Mouse (Mus musculus) limb, embryonic 14.5 days (tissue): ENCODE measurements around the gene Tmem8. TPM values are rescaled to one million over a fixed set of nuclear protein-coding genes. Genes with fewer than 3 reads are reported as not detected.
A peak's percentile ranks its signal among the peaks of the same experiment; 100 is the strongest.

Experiments
- ATAC-seq: fragments of 200-750 bp; cut with Nextera tagmentation; 2 replicates; pipeline ENCODE4 v1.8.0; 2017; ENCODE audit warnings: low read depth, moderate number of reproducible peaks, moderate TSS enrichment; ENCODE audit not compliant: low FRiP score
- DNase-seq: peaks from one replicate; pipeline ENCODE4 v3.0.0-alpha.2; 2015; ENCODE audit warnings: low spot score
- H3K27ac ChIP-seq: fragments of 300-500 bp; sonication (generic); replicated peaks from 2 replicates; pipeline ENCODE4 v1.5.1; 2014; ENCODE audit warnings: low read depth, mild to moderate bottlenecking, low read length, moderate library complexity, mixed read lengths
- H3K27me3 ChIP-seq: fragments of 300-500 bp; sonication (generic); 2 replicates; pipeline ENCODE4 v1.6.1; 2014; ENCODE audit warnings: low read length, mixed read lengths; ENCODE audit not compliant: control insufficient read depth, insufficient read depth
- H3K36me3 ChIP-seq: fragments of 300-500 bp; sonication (generic); 2 replicates; pipeline ENCODE4 v1.6.1; 2014; ENCODE audit warnings: mild to moderate bottlenecking, low read length, moderate library complexity, mixed read lengths; ENCODE audit not compliant: control insufficient read depth, insufficient read depth
- H3K4me1 ChIP-seq: fragments of 300-500 bp; sonication (generic); 2 replicates; pipeline ENCODE4 v1.6.1; 2014; ENCODE audit warnings: antibody characterized with exemption, low read length, mixed read lengths; ENCODE audit not compliant: control insufficient read depth, insufficient read depth
- H3K4me2 ChIP-seq: fragments of 300-500 bp; sonication (generic); replicated peaks from 2 replicates; pipeline ENCODE4 v1.6.1; 2014; ENCODE audit warnings: low read depth, mild to moderate bottlenecking, low read length, moderate library complexity; ENCODE audit not compliant: severe bottlenecking
- H3K4me3 ChIP-seq: fragments of 300-500 bp; sonication (generic); replicated peaks from 2 replicates; pipeline ENCODE4 v1.5.1; 2014; ENCODE audit warnings: low read length
- H3K9ac ChIP-seq: fragments of 300-500 bp; sonication (generic); 2 replicates; pipeline ENCODE4 v1.6.1; 2014; ENCODE audit warnings: mild to moderate bottlenecking, low read depth, low read length, moderate library complexity; ENCODE audit not compliant: severe bottlenecking
- H3K9me3 ChIP-seq: fragments of 300-500 bp; sonication (generic); 2 replicates; pipeline ENCODE4 v1.6.1; 2016; ENCODE audit warnings: low read length; ENCODE audit not compliant: control insufficient read depth
- POLR2A ChIP-seq: fragments of 200-500 bp; IDR thresholded peaks from 2 replicates; pipeline ENCODE4 v1.8.0; 2012; ENCODE audit warnings: inconsistent platforms, mild to moderate bottlenecking, moderate library complexity, borderline replicate concordance; ENCODE audit not compliant: insufficient read depth, insufficient read length; ENCODE audit errors: extremely low read depth
- WGBS: fragments of 180-500 bp; shearing (Covaris S2); extraction: QIAGEN DNeasy Blood & Tissue Kit; methylation state at CpG from one replicate; pipeline ENCODE4 v1.1.7; 2014; 5-methylcytosine and 5-hydroxymethylcytosine counted together
- polyA plus RNA-seq, 2 experiments: library from polyadenylated mRNA; depleted of rRNA in 1 of 2; stranded (reverse) in 1 of 2; unstranded in 1 of 2; fragments of >200 nt; fragmentation: Nextera tagmentation in 1 of 2; extraction: Ambion mirVana in 1 of 2; gene quantifications; 2 replicates each; pipeline versions ENCODE4 v1.2.1 to v1.2.3; 2012 to 2014

Tmem8 gene
- polyA plus RNA-seq, 2 experiments, result 1.1 to 4.3 TPM

DNA sequence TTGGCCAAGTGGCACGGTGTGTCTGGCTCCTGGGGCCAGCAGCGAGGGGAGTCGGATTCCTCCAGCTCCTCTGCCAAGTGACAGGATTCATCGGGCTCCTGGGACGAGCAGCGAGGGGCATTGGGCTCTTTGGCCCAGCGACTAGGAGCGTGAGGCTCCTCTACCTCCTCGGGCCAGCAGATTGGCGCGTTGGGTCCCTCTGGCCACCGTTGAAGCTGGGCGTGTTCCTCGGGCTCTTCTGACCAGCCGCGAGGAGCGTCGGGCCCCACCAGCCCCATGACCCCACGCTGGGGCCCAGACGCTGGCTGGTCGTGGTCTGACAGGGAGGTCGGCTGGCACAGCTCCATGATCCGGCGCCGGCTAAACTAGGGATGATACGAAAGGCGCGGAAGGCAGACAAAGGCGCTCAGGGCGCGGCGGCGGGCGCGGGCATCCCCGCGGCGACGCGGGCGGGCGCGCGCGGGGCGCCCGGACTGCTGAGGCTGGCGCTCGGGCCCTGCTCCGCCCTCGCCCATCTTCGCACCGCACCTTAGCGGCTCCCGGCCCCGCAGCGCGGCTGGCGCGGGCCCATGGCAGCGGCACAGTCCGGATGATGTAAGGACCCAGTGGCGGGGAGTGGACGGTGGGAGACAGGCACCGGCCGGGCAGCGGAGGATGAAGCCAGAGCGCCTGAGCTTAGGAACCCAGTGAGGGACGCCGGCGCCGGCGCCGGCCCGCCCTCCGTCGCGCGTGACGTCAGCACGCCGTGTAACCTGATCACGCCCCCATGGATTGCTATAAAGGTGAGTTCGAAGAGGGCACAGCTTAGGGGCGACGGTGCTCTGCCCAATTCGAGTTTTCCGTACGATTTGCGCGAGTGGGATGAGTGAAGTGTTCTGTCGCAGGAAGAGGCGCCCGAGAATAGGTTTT lies 44.0 kb upstream of the Tmem8 start, which contains the start of gene Rab11fip3:
Gene Rab11fip3 (minus strand): TSS at position 725 of the 909 bp plus-strand sequence.
- WGBS, result under 1% methylated on average over 79 of the region's 94 CpGs
- peak within 1 kb of the TSS; percentile 65; the same call in 1 of the 2 replicates for H3K27ac ChIP-seq

DNA sequence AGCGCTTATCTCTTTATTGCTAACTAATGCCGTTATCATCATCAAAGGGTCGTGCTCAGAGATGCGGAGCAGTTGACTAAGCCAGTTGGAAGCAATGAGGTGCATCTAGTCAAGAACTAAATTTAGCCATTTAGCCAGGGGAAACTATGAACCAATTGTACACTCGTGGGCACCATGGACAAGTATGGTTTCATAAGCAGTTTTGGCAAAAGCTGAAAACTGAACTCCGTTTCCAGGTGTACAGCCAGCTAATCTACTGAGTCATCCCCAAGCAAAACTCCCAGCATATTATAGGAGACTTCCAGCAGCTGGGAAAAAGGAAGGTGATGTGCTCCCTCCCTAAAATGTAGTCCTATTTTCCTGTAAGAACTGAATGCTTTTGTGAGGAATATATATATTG lies 43.0 kb upstream of the Tmem8 start:
- Histone ChIP-seq H3K4me3 (peak overlapping the region; percentile 75; the same call in 1 of the 2 replicates), H3K4me2 (peak overlapping the region; percentile 100), H3K27ac (no peak overlapping the region), H3K27me3 (no peaks in the 10 kb centered on the region), H3K4me1 (peaks cover 25% of the 10 kb centered on the region), H3K9me3 (no peaks in the 10 kb centered on the region), H3K36me3 (peaks cover 6% of the 10 kb centered on the region; the same call in 1 of the 2 replicates), H3K9ac (no peak overlapping the region)
- WGBS, result 28% methylated on average over 6 of the region's 6 CpGs
- no peak for DNase-seq
- ATAC-seq, result no peak
- TF ChIP-seq POLR2A, result no peak

More for the DNA sequence above, 44.0 kb upstream of the Tmem8 start, which contains the start of gene Rab11fip3:
- Histone ChIP-seq H3K9me3 (no peaks in the 10 kb centered on the region), H3K36me3 (peaks cover 12% of the 10 kb centered on the region), H3K27me3 (no peaks in the 10 kb centered on the region), H3K4me2 (peak within 1 kb of the TSS; percentile 100), H3K4me1 (peaks cover 25% of the 10 kb centered on the region), H3K4me3 (peak within 1 kb of the TSS; percentile 75), H3K9ac (peak within 1 kb of the TSS; percentile 82)
- peak; percentile 91 for DNase-seq
- TF ChIP-seq POLR2A, result peak; percentile 43; the same call in 1 of the 2 replicates
- ATAC-seq, result peak; percentile 94

DNA sequence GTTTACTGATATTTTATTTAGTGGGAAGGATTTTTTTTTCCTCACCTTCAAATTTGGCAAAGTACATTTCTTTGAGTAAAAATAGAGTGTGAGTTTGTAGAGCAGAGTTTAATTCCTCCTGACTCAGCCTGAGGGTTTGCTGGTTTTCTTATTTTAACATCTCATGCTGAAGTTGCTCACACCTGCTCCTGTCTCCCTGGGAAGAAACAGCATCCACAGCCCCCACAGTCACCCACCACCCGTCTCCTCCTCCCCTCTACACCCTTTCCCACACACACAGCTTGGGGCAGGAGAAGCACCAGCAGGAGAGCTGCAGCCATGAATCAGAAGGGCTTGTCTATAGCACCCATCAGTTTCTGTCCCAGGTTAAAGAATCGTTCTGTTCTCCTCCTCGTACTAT lies 37.9 kb upstream of the Tmem8 start:
- TF ChIP-seq POLR2A, result no peak
- Histone ChIP-seq H3K4me2 (no peak overlapping the region), H3K9me3 (no peaks in the 10 kb centered on the region), H3K27ac (no peak overlapping the region), H3K27me3 (no peaks in the 10 kb centered on the region), H3K36me3 (no peaks in the 10 kb centered on the region), H3K9ac (no peak overlapping the region), H3K4me1 (no peaks in the 10 kb centered on the region), H3K4me3 (no peak overlapping the region)
- ATAC-seq (no peak), DNase-seq (no peak)
- WGBS, result 63% methylated on average over 3 of the region's 3 CpGs

DNA sequence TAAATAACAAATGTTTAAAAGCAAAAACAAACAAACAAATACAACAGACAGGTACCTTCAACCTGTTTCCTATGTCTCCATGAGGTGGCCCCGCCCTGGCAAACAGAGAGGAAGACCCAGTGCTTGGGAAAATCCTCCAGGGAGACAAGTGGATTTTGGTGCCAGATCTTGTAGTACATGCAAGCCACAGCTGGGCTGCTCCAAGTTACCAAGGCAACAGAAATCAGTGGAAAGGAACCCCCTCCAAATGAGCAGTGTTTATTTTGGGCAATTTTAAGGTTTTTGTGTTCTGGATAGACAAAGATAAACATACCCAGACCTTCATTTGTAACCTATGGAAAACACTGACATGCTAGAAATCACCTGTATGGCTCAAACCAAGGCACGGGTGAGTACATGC lies 34.2 kb upstream of the Tmem8 start:
- no peak overlapping the region for H3K9ac ChIP-seq
- no peaks in the 10 kb centered on the region for H3K4me1 ChIP-seq
- no peaks in the 10 kb centered on the region for H3K9me3 ChIP-seq
- DNase-seq (no peak), ATAC-seq (no peak)
- peaks cover 5% of the 10 kb centered on the region; the same call in 1 of the 2 replicates for H3K36me3 ChIP-seq
- no peak overlapping the region for H3K4me2 ChIP-seq
- no peak overlapping the region for H3K4me3 ChIP-seq
- no peak for TF ChIP-seq POLR2A
- H3K27me3 ChIP-seq, result no peaks in the 10 kb centered on the region
- 87% methylated on average over 2 of the region's 2 CpGs for WGBS
- H3K27ac ChIP-seq, result no peak overlapping the region

DNA sequence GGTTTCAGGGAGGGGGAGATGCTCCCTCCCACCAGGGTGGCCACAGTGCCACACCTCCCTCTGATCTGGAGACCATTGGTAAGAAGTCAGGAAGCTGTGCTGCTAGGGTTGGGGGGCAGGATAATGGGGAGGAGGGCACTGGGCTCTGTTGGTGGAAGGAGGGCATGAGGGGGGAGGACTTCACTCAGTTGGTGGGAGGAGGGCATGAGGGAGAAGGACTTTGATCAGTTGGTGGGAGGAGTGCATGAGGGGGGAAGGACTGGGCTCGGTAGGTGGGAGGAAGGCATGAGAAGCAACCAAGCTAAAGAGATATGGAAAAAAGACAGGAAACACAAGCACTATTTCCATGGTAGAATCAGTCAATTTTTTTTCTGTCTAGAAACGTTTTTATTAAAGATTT lies 32.2 kb upstream of the Tmem8 start:
- no peak for TF ChIP-seq POLR2A
- Histone ChIP-seq H3K4me3 (no peak overlapping the region), H3K9ac (no peak overlapping the region), H3K4me1 (no peaks in the 10 kb centered on the region), H3K4me2 (no peak overlapping the region), H3K27me3 (no peaks in the 10 kb centered on the region), H3K27ac (no peak overlapping the region), H3K9me3 (no peaks in the 10 kb centered on the region), H3K36me3 (peaks cover 5% of the 10 kb centered on the region; the same call in 1 of the 2 replicates)
- DNase-seq, result no peak
- no peak for ATAC-seq
- 49% methylated on average over 2 of the region's 2 CpGs for WGBS
